Mouse (Mus musculus): Measurements from ENCODE around the gene Plk5.

Gene Plk5

GRCm38 (mm10) chr10:80356001-80356682, at the start of gene Plk5:
TSS of gene Plk5 (plus strand) at chr10:80356459.
- no peak for TF ChIP-seq GATA4 (IDR thresholded peaks at IDR 0.05; ENCODE audit: insufficient replicate concordance, low read length)

- no peak for TF ChIP-seq GATA4 (IDR thresholded peaks at IDR 0.05; ENCODE audit: insufficient replicate concordance, low read length)
Measured at GRCm38 (mm10) chr10:80311560-80311959, 44.7 kb upstream of the Plk5 start.

GRCm38 (mm10) chr10:80312586-80313504, 43.4 kb upstream of the Plk5 start:
- TF ChIP-seq GATA4 (IDR thresholded peaks at IDR 0.05; ENCODE audit: insufficient replicate concordance, low read length): no peak

GRCm38 (mm10) chr10:80313627-80314201, 42.5 kb upstream of the Plk5 start:
- TF ChIP-seq GATA4 (IDR thresholded peaks at IDR 0.05; ENCODE audit: insufficient replicate concordance, low read length): no peak

GRCm38 (mm10) chr10:80314494-80315001, 41.7 kb upstream of the Plk5 start:
- TF ChIP-seq GATA4 (IDR thresholded peaks at IDR 0.05; ENCODE audit: insufficient replicate concordance, low read length): no peak

- no peak for TF ChIP-seq GATA4 (IDR thresholded peaks at IDR 0.05; ENCODE audit: insufficient replicate concordance, low read length)
Measured at GRCm38 (mm10) chr10:80315315-80315714, 40.9 kb upstream of the Plk5 start.

- TF ChIP-seq GATA4 (IDR thresholded peaks at IDR 0.05; ENCODE audit: insufficient replicate concordance, low read length): no peak
Measured at GRCm38 (mm10) chr10:80316359-80316781, 39.9 kb upstream of the Plk5 start.

GRCm38 (mm10) chr10:80317011-80317410, 39.2 kb upstream of the Plk5 start:
- no peak for TF ChIP-seq GATA4 (IDR thresholded peaks at IDR 0.05; ENCODE audit: insufficient replicate concordance, low read length)

GRCm38 (mm10) chr10:80320340-80320760, 35.9 kb upstream of the Plk5 start, which contains the start of gene 2310011J03Rik:
TSS of gene 2310011J03Rik (minus strand) at chr10:80320537.
- TF ChIP-seq GATA4 (IDR thresholded peaks at IDR 0.05; ENCODE audit: insufficient replicate concordance, low read length): peak; percentile 52; the same call in 1 of the 2 replicates

- no peak for TF ChIP-seq GATA4 (IDR thresholded peaks at IDR 0.05; ENCODE audit: insufficient replicate concordance, low read length)
Measured at GRCm38 (mm10) chr10:80321014-80321669, 35.1 kb upstream of the Plk5 start.

- TF ChIP-seq GATA4 (IDR thresholded peaks at IDR 0.05; ENCODE audit: insufficient replicate concordance, low read length): no peak
Measured at GRCm38 (mm10) chr10:80321670-80322581, 34.3 kb upstream of the Plk5 start.

GRCm38 (mm10) chr10:80322811-80323211, 33.4 kb upstream of the Plk5 start:
- TF ChIP-seq GATA4 (IDR thresholded peaks at IDR 0.05; ENCODE audit: insufficient replicate concordance, low read length): no peak

GRCm38 (mm10) chr10:80323261-80324119, 32.8 kb upstream of the Plk5 start:
- no peak for TF ChIP-seq GATA4 (IDR thresholded peaks at IDR 0.05; ENCODE audit: insufficient replicate concordance, low read length)
